Mouse (Mus musculus): ENCODE data around the gene Zscan20.

DNA sequence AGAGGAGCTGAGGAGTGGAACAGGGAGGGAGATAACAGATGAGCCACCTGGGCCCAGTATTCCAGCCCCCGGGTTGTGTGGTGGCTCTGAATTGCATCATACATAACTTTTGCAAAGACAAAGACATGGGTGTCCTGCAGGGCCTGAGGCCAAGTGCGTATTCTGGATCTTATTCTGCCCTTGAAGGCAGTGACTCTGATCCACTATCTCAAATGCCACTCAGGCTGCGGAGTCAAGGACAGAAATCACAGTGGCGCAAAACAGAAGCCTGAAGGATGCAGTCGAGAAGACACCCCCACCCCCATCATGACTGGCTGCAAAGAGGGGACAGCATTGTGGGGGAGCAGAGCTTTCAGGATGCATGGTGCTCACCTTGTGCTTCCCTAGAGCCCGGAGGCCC, 59.1 kb downstream of the Zscan20 start:
- no peak for TF ChIP-seq CTCF (IDR thresholded peaks at IDR 0.05; ENCODE audit: low read depth)
- TF ChIP-seq EP300 (IDR thresholded peaks at IDR 0.05; ENCODE audit: low read depth), result no peak
